Mouse (Mus musculus) heart, embryonic 14.5 days (tissue): ENCODE data around the gene Zfp365. TPM values are rescaled to one million over a fixed set of nuclear protein-coding genes. Genes with fewer than 3 reads are reported as not detected.

Source experiments
- ATAC-seq: fragments of 200-750 bp; cut with Nextera tagmentation; 2 replicates; pipeline ENCODE4 v1.8.0; 2017; ENCODE audit warnings: low read depth, moderate TSS enrichment; ENCODE audit not compliant: insufficient number of reproducible peaks, insufficient read depth, low FRiP score
- H3K27ac ChIP-seq, 2 experiments: fragments of 200-500 bp in 1 of 2; fragments of 300-500 bp in 1 of 2; sonication (generic) in 1 of 2; replicated peaks in 1 of 2; 2 replicates each; pipeline ENCODE4 v1.5.1; 2012 to 2014; ENCODE audit warnings: low read depth in 2 of 2, low read length in 2 of 2, control low read depth in 1 of 2, mild to moderate bottlenecking in 1 of 2, mixed read lengths in 1 of 2; ENCODE audit not compliant: control insufficient read depth in 1 of 2, insufficient read depth in 1 of 2
- H3K27me3 ChIP-seq: fragments of 300-500 bp; sonication (generic); 2 replicates; pipeline ENCODE4 v1.6.1; 2014; ENCODE audit warnings: mild to moderate bottlenecking, low read length, control low read depth; ENCODE audit not compliant: control insufficient read depth, insufficient read depth
- H3K36me3 ChIP-seq: fragments of 300-500 bp; sonication (generic); 2 replicates; pipeline ENCODE4 v1.6.1; 2014; ENCODE audit warnings: mild to moderate bottlenecking, control low read depth, low read length, mixed read lengths; ENCODE audit not compliant: control insufficient read depth, insufficient read depth
- H3K4me1 ChIP-seq, 2 experiments: fragments of 200-500 bp in 1 of 2; fragments of 300-500 bp in 1 of 2; sonication (generic) in 1 of 2; 2 replicates each; pipeline ENCODE4 v1.6.1; 2012 to 2014; ENCODE audit warnings: low read length in 2 of 2, control low read depth in 1 of 2, mixed read lengths in 1 of 2; ENCODE audit not compliant: control insufficient read depth in 2 of 2, insufficient read depth in 2 of 2
- H3K4me2 ChIP-seq: fragments of 300-500 bp; sonication (generic); 2 replicates; pipeline ENCODE4 v1.6.1; 2014; ENCODE audit warnings: mild to moderate bottlenecking, low read length
- H3K4me3 ChIP-seq, 2 experiments: fragments of 200-500 bp in 1 of 2; fragments of 300-500 bp in 1 of 2; sonication (generic) in 1 of 2; 2 replicates each; pipeline ENCODE4 v1.5.1; 2012 to 2014; ENCODE audit warnings: low read length in 2 of 2, mild to moderate bottlenecking in 2 of 2, control low read depth in 1 of 2, low read depth in 1 of 2, moderate library complexity in 1 of 2; ENCODE audit not compliant: control insufficient read depth in 1 of 2, insufficient read depth in 1 of 2
- H3K9ac ChIP-seq: fragments of 300-500 bp; sonication (generic); 2 replicates; pipeline ENCODE4 v1.6.1; 2014; ENCODE audit warnings: mild to moderate bottlenecking, low read length
- H3K9me3 ChIP-seq: fragments of 300-500 bp; sonication (generic); 2 replicates; pipeline ENCODE4 v1.6.1; 2016; ENCODE audit warnings: low read length, control low read depth; ENCODE audit not compliant: control insufficient read depth
- WGBS: fragments of 180-500 bp; shearing (Covaris S2); extraction: QIAGEN DNeasy Blood & Tissue Kit; methylation state at CpG from one replicate; pipeline ENCODE4 v1.1.7; 2014; 5-methylcytosine and 5-hydroxymethylcytosine counted together
- polyA plus RNA-seq: library from polyadenylated mRNA; unstranded; fragments of >200 nt; fragmentation: Nextera tagmentation; extraction: Ambion mirVana; gene quantifications from 2 replicates; pipeline ENCODE4 v1.2.1, GENCODE M21; 2014

Zfp365 gene
- polyA plus RNA-seq, 1 experiment from 2014 or later: 0.54 TPM

- Histone ChIP-seq H3K27me3 (no peaks in the 10 kb centered on the region), H3K4me3 (no peak overlapping the region), H3K9me3 (no peaks in the 10 kb centered on the region), H3K36me3 (no peaks in the 10 kb centered on the region), H3K4me1 (no peaks in the 10 kb centered on the region; a peak in 1 of 4 replicates), H3K27ac (no peak overlapping the region), H3K9ac (no peak overlapping the region), H3K4me2 (no peak overlapping the region)
- 87% methylated on average over 10 of the region's 10 CpGs for WGBS
- ATAC-seq: no peak
These were observed 70.9 kb downstream of the Zfp365 start for GRCm38 (mm10) chr10:67841596-67841995.

DNA sequence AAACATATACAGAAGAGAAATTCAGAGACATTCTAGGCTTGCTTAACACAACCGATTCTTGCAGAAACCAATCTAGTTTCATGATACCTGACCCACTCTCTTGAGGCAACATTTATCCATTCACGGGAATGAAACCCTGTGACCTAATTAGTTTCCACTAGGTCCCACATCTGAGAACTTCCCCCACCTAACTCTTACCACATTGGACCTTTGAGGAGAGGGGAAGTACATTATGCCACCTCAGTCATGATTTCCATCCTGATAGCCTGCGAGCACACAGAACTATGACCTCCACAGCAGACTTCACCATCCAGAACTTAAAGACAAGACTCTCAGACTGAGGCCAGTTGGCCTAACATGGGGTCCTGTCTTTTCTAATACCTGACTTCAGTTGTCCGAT lies 71.7 kb downstream of the Zfp365 start:
- no peak overlapping the region for H3K4me3 ChIP-seq
- no peak overlapping the region for H3K4me2 ChIP-seq
- no peak for ATAC-seq
- H3K9me3 ChIP-seq: no peaks in the 10 kb centered on the region
- 84% methylated on average over 4 of the region's 4 CpGs for WGBS
- H3K27me3 ChIP-seq: no peaks in the 10 kb centered on the region
- no peak overlapping the region for H3K9ac ChIP-seq
- H3K4me1 ChIP-seq: no peaks in the 10 kb centered on the region
- no peaks in the 10 kb centered on the region for H3K36me3 ChIP-seq
- H3K27ac ChIP-seq: no peak overlapping the region

DNA sequence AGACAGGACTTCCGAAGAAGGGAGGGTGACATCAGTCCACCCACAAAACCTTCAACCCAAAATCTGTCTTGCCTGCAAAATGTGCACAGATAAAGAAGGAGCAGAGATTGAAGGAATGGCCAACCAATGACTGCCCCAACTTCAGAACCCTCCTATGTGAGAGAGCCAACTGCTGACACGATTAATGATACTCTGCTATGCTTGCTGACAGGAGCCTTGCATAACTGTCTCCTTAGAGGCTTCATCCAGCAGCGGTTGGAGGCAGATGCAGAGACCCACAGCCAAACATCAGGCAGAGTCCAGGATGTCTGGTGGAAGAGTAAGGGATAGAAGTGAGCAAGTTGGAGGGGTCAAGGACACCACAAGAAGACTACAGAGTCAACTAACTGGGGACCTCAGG lies 73.3 kb downstream of the Zfp365 start:
- H3K27me3 ChIP-seq: no peaks in the 10 kb centered on the region
- no peak overlapping the region for H3K9ac ChIP-seq
- no peaks in the 10 kb centered on the region for H3K4me1 ChIP-seq
- H3K4me2 ChIP-seq: no peak overlapping the region
- H3K4me3 ChIP-seq: no peak overlapping the region
- no peaks in the 10 kb centered on the region for H3K36me3 ChIP-seq
- WGBS: 62% methylated on average over 3 of the region's 3 CpGs
- H3K27ac ChIP-seq: no peak overlapping the region
- H3K9me3 ChIP-seq: no peaks in the 10 kb centered on the region
- ATAC-seq: no peak

- no peak overlapping the region for H3K4me2 ChIP-seq
- no peak overlapping the region for H3K9ac ChIP-seq
- H3K4me3 ChIP-seq: no peak overlapping the region
- H3K36me3 ChIP-seq: no peaks in the 10 kb centered on the region
- WGBS: 77% methylated on average over 17 of the region's 17 CpGs
- no peak overlapping the region for H3K27ac ChIP-seq
- no peak for ATAC-seq
- H3K9me3 ChIP-seq: no peaks in the 10 kb centered on the region
- no peaks in the 10 kb centered on the region for H3K27me3 ChIP-seq
- H3K4me1 ChIP-seq: no peaks in the 10 kb centered on the region
These were observed 76.0 kb downstream of the Zfp365 start for GRCm38 (mm10) chr10:67836426-67836825.

Other genes starting within 250 kb of the Zfp365 start
- 6.5 and 7.3 TPM in 2 replicates for gene Rtkn2, start 66.9 kb upstream of the Zfp365 start, polyA plus RNA-seq